Mouse (Mus musculus): ENCODE results near the gene Rab3il1.

GRCm38 (mm10) chr19:10066502-10066901 is 65.0 kb downstream of the Rab3il1 start:
- TF ChIP-seq POLR2A (IDR thresholded peaks at IDR 0.05; ENCODE audit: control insufficient read depth, low read depth, low read length) (no peak), CTCF (IDR thresholded peaks at IDR 0.05; ENCODE audit: control insufficient read depth, insufficient read depth, insufficient replicate concordance, low read depth, low read length) (no peak)
